Mouse (Mus musculus): ENCODE results near the gene Apaf1. TPM values are rescaled to one million over a fixed set of nuclear protein-coding genes. Genes with fewer than 3 reads are reported as not detected.

The Apaf1 gene
- polyA plus RNA-seq, 1 experiment from 2014 or later = 31.8 TPM

- H3K9me3 ChIP-seq = no peaks in the 10 kb centered on the region
- no peak overlapping the region for H3K4me3 ChIP-seq
- H3K9ac ChIP-seq = no peak overlapping the region
- ATAC-seq (ENCODE audit: low FRiP score, low read depth) = no peak
- no peaks in the 10 kb centered on the region for H3K4me1 ChIP-seq
- peaks cover 61% of the 10 kb centered on the region for H3K36me3 ChIP-seq
- no peaks in the 10 kb centered on the region for H3K27me3 ChIP-seq
- no peak overlapping the region for H3K27ac ChIP-seq
- 69% methylated on average over 3 of the region's 3 CpGs for WGBS
- H3K4me2 ChIP-seq (replicated peaks) = no peak overlapping the region
These were observed 9.2 kb downstream of the Apaf1 start for GRCm38 (mm10) chr10:91073345-91073744.

DNA sequence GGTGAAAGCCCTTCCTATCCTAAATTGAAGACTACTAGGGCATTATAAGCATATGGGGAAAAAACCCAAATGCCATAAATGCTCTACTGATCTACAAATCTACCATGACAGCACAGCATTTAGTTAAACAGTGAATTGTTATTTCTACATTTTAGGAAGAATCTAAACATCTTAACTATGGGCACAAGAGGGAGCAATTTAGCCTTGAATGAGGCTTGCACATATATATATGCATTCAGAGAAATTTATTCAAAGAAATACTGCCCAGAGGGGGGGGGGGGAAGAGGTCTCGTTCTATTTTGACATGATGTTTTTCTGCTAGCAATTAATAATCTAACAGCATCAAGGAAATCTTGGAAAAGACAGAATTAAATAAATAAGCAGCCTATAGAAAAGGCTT is 10.8 kb downstream of the Apaf1 start:
- WGBS = 52% methylated on average over 1 of the region's 1 CpGs
- Histone ChIP-seq H3K27me3 (no peaks in the 10 kb centered on the region), H3K9me3 (no peaks in the 10 kb centered on the region), H3K4me2 (replicated peaks) (no peak overlapping the region), H3K27ac (no peak overlapping the region), H3K9ac (no peak overlapping the region), H3K36me3 (peaks cover 60% of the 10 kb centered on the region), H3K4me1 (no peaks in the 10 kb centered on the region), H3K4me3 (no peak overlapping the region)
- ATAC-seq (ENCODE audit: low FRiP score, low read depth) = no peak

DNA sequence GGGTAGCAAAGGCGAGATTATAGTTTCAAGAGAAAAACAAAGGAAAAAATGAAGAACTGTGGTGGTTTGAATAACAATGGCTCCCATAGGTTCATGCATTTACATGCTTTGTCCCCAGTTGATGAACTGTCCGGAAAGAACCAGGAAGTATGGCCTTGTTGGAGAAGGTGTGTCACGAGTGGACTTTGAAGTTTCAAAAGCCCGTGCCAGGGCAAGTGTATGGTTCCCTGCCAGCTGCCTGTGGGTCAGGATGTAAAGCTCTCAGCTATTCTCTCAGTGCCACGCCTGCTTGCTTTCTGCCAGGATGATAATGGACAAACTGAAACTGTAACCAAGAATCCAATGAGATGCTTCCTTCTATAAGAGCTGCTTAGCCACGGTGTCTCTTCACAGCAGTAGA is 20.2 kb downstream of the Apaf1 start:
- no peak overlapping the region for H3K4me3 ChIP-seq
- ATAC-seq (ENCODE audit: low FRiP score, low read depth) = no peak
- 95% methylated on average over 6 of the region's 6 CpGs for WGBS
- H3K36me3 ChIP-seq = peaks cover 80% of the 10 kb centered on the region
- H3K9ac ChIP-seq = no peak overlapping the region
- 0 out of 2 replicates have a peak, but pooled peaks cover 3% of the 10 kb centered on the region for H3K9me3 ChIP-seq
- no peaks in the 10 kb centered on the region for H3K4me1 ChIP-seq
- H3K27me3 ChIP-seq = no peaks in the 10 kb centered on the region
- H3K4me2 ChIP-seq (replicated peaks) = no peak overlapping the region
- H3K27ac ChIP-seq = no peak overlapping the region

DNA sequence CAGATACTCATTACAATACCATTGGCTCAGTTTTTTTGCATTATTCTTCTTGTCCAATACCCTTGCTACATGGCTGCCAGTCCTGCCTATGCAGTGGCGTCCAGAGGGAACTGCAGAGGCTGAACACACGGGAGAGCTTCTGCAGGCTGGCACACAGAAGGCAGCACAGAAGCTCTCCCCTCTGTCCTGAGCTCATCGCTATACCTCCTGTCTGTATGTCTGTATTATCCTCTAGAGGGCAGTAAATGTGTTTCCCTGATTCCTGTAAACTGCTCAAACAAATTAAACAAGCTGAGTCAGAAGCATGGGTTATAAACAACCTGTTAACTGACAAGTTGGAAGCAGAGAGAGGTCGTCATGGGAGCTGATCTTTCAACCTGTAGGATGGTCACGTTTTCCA is 21.8 kb downstream of the Apaf1 start:
- Histone ChIP-seq H3K4me2 (replicated peaks) (no peak overlapping the region), H3K27me3 (no peaks in the 10 kb centered on the region), H3K9ac (no peak overlapping the region), H3K36me3 (peaks cover 73% of the 10 kb centered on the region), H3K4me1 (no peaks in the 10 kb centered on the region), H3K27ac (no peak overlapping the region), H3K4me3 (no peak overlapping the region), H3K9me3 (no peaks in the 10 kb centered on the region)
- ATAC-seq (ENCODE audit: low FRiP score, low read depth) = no peak; the same call in 1 of the 2 replicates
- 35% methylated on average over 5 of the region's 5 CpGs for WGBS

GRCm38 (mm10) chr10:91052734-91053133 is 29.8 kb downstream of the Apaf1 start:
- ATAC-seq (ENCODE audit: low FRiP score, low read depth) = no peak
- no peak overlapping the region for H3K4me3 ChIP-seq
- no peak overlapping the region for H3K4me2 ChIP-seq (replicated peaks)
- peaks cover 76% of the 10 kb centered on the region for H3K36me3 ChIP-seq
- no peaks in the 10 kb centered on the region for H3K4me1 ChIP-seq
- H3K9ac ChIP-seq = no peak overlapping the region
- H3K9me3 ChIP-seq = no peaks in the 10 kb centered on the region
- no peak overlapping the region for H3K27ac ChIP-seq
- no peaks in the 10 kb centered on the region for H3K27me3 ChIP-seq

GRCm38 (mm10) chr10:91051156-91051555 is 31.4 kb downstream of the Apaf1 start:
- Histone ChIP-seq H3K4me2 (replicated peaks) (no peak overlapping the region), H3K27ac (no peak overlapping the region), H3K9ac (no peak overlapping the region), H3K4me1 (no peaks in the 10 kb centered on the region), H3K4me3 (no peak overlapping the region), H3K9me3 (no peaks in the 10 kb centered on the region), H3K27me3 (no peaks in the 10 kb centered on the region), H3K36me3 (peaks cover 85% of the 10 kb centered on the region)
- ATAC-seq (ENCODE audit: low FRiP score, low read depth) = no peak
- WGBS = 93% methylated on average over 3 of the region's 3 CpGs

GRCm38 (mm10) chr10:91049696-91050095 is 32.9 kb downstream of the Apaf1 start:
- Histone ChIP-seq H3K9me3 (no peaks in the 10 kb centered on the region), H3K4me3 (no peak overlapping the region), H3K36me3 (peaks cover 74% of the 10 kb centered on the region), H3K4me1 (no peaks in the 10 kb centered on the region), H3K4me2 (replicated peaks) (no peak overlapping the region), H3K9ac (no peak overlapping the region), H3K27me3 (no peaks in the 10 kb centered on the region), H3K27ac (no peak overlapping the region)
- WGBS = 92% methylated on average over 4 of the region's 4 CpGs
- ATAC-seq (ENCODE audit: low FRiP score, low read depth) = no peak

- 28% methylated on average over 8 of the region's 8 CpGs for WGBS
- H3K4me1 ChIP-seq = no peaks in the 10 kb centered on the region
- H3K27me3 ChIP-seq = no peaks in the 10 kb centered on the region
- H3K9ac ChIP-seq = no peak overlapping the region
- no peaks in the 10 kb centered on the region for H3K9me3 ChIP-seq
- ATAC-seq (ENCODE audit: low FRiP score, low read depth) = peak; percentile 62; the same call in 1 of the 2 replicates
- no peak overlapping the region for H3K27ac ChIP-seq
- H3K36me3 ChIP-seq = peaks cover 51% of the 10 kb centered on the region
- no peak overlapping the region for H3K4me3 ChIP-seq
- H3K4me2 ChIP-seq (replicated peaks) = no peak overlapping the region
These were observed 48.6 kb downstream of the Apaf1 start for GRCm38 (mm10) chr10:91033942-91034341.

GRCm38 (mm10) chr10:91032399-91032798 is 50.2 kb downstream of the Apaf1 start:
- no peaks in the 10 kb centered on the region for H3K27me3 ChIP-seq
- peaks cover 45% of the 10 kb centered on the region for H3K36me3 ChIP-seq
- H3K4me3 ChIP-seq = no peak overlapping the region
- no peaks in the 10 kb centered on the region for H3K4me1 ChIP-seq
- no peak overlapping the region for H3K27ac ChIP-seq
- peak; percentile 66; the same call in 1 of the 2 replicates for ATAC-seq (ENCODE audit: low FRiP score, low read depth)
- no peak overlapping the region for H3K4me2 ChIP-seq (replicated peaks)
- WGBS = 14% methylated on average over 4 of the region's 4 CpGs
- H3K9ac ChIP-seq = no peak overlapping the region
- H3K9me3 ChIP-seq = no peaks in the 10 kb centered on the region

GRCm38 (mm10) chr10:91031176-91031575 is 51.4 kb downstream of the Apaf1 start:
- ATAC-seq (ENCODE audit: low FRiP score, low read depth) = no peak
- no peak overlapping the region for H3K4me3 ChIP-seq
- H3K9ac ChIP-seq = no peak overlapping the region
- 83% methylated on average over 9 of the region's 9 CpGs for WGBS
- H3K27me3 ChIP-seq = no peaks in the 10 kb centered on the region
- H3K9me3 ChIP-seq = no peaks in the 10 kb centered on the region
- H3K4me2 ChIP-seq (replicated peaks) = no peak overlapping the region
- no peak overlapping the region for H3K27ac ChIP-seq
- peaks cover 34% of the 10 kb centered on the region for H3K36me3 ChIP-seq
- H3K4me1 ChIP-seq = no peaks in the 10 kb centered on the region

GRCm38 (mm10) chr10:91029002-91029539 is 53.5 kb downstream of the Apaf1 start:
- Histone ChIP-seq H3K36me3 (peaks cover 28% of the 10 kb centered on the region), H3K4me1 (no peaks in the 10 kb centered on the region), H3K9ac (no peak overlapping the region), H3K4me3 (no peak overlapping the region), H3K27ac (no peak overlapping the region), H3K27me3 (no peaks in the 10 kb centered on the region), H3K9me3 (no peaks in the 10 kb centered on the region), H3K4me2 (replicated peaks) (no peak overlapping the region)
- no peak for ATAC-seq (ENCODE audit: low FRiP score, low read depth)

DNA sequence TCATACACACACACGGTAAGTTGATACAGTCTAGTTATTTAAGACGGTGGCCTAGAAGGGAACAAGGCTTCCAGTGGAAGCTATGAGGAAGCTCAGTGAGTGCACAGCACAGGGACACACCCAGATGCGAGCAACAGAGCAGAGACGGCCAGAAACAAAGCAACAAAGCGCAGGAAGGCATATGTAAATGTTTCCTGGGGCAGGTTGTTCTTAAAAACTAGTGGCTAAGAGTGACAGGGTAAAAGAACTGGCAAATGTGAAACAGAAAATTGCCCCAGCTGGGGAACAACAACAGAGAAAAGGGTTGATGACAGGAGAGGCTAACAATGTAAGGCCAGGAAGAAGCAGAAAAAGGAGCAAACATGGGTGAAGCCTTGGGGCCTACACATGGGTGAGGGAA is 54.6 kb downstream of the Apaf1 start:
- no peak overlapping the region for H3K27ac ChIP-seq
- no peak overlapping the region for H3K9ac ChIP-seq
- ATAC-seq (ENCODE audit: low FRiP score, low read depth) = no peak
- 81% methylated on average over 5 of the region's 5 CpGs for WGBS
- H3K4me3 ChIP-seq = no peak overlapping the region
- H3K27me3 ChIP-seq = no peaks in the 10 kb centered on the region
- no peak overlapping the region for H3K4me2 ChIP-seq (replicated peaks)
- H3K9me3 ChIP-seq = no peaks in the 10 kb centered on the region
- H3K36me3 ChIP-seq = peaks cover 28% of the 10 kb centered on the region
- H3K4me1 ChIP-seq = no peaks in the 10 kb centered on the region

GRCm38 (mm10) chr10:91027468-91027867 is 55.1 kb downstream of the Apaf1 start:
- peaks cover 31% of the 10 kb centered on the region for H3K36me3 ChIP-seq
- H3K4me2 ChIP-seq (replicated peaks) = no peak overlapping the region
- no peaks in the 10 kb centered on the region for H3K4me1 ChIP-seq
- ATAC-seq (ENCODE audit: low FRiP score, low read depth) = no peak
- H3K27me3 ChIP-seq = no peaks in the 10 kb centered on the region
- no peak overlapping the region for H3K27ac ChIP-seq
- WGBS = 96% methylated on average over 4 of the region's 4 CpGs
- no peak overlapping the region for H3K9ac ChIP-seq
- H3K4me3 ChIP-seq = no peak overlapping the region
- no peaks in the 10 kb centered on the region for H3K9me3 ChIP-seq
